Mouse (Mus musculus): ENCODE measurements around the gene Ipmk.

- TF ChIP-seq EP300 (IDR thresholded peaks at IDR 0.05; ENCODE audit: low read depth) (no peak), CTCF (IDR thresholded peaks at IDR 0.05; ENCODE audit: low read depth) (no peak)
Measured at GRCm38 (mm10) chr10:71330070-71330469, 17.5 kb upstream of the Ipmk start.

All from liver, embryonic 14.5 days (tissue).